Mouse (Mus musculus) megakaryocyte, embryonic 14.5 days (primary cell): ENCODE measurements at regions not wholly inside any gene's neighbourhood (a gene's known extent, or its start where the extent isn't known, plus 50 kb on each side); places are given as distances from the start of the nearest gene placed in this dataset.

Source experiments
- H3K27me3 ChIP-seq: replicated peaks from 2 replicates; pipeline ENCODE3; 2012; ENCODE audit warnings: inconsistent platforms
- H3K36me3 ChIP-seq: replicated peaks from 2 replicates; pipeline ENCODE3; 2012; ENCODE audit warnings: low read length, inconsistent platforms, mixed read lengths
- H3K4me1 ChIP-seq: 2 replicates; pipeline ENCODE4 v1.6.1; 2012; ENCODE audit warnings: inconsistent platforms
- H3K4me3 ChIP-seq: replicated peaks from 2 replicates; pipeline ENCODE3; 2012; ENCODE audit warnings: moderate library complexity, mild to moderate bottlenecking, inconsistent platforms
- H3K9me3 ChIP-seq: 2 replicates; pipeline ENCODE4 v1.6.1; 2012; ENCODE audit warnings: inconsistent platforms
- FLI1 ChIP-seq: IDR thresholded peaks from 2 replicates; pipeline ENCODE4 v1.6.1; 2012; ENCODE audit warnings: low read length, inconsistent platforms, mixed read lengths
- GATA1 ChIP-seq: IDR thresholded peaks from 3 replicates; pipeline ENCODE4 v1.6.1; 2012; ENCODE audit warnings: mixed read lengths, low read length, inconsistent platforms, borderline replicate concordance

DNA sequence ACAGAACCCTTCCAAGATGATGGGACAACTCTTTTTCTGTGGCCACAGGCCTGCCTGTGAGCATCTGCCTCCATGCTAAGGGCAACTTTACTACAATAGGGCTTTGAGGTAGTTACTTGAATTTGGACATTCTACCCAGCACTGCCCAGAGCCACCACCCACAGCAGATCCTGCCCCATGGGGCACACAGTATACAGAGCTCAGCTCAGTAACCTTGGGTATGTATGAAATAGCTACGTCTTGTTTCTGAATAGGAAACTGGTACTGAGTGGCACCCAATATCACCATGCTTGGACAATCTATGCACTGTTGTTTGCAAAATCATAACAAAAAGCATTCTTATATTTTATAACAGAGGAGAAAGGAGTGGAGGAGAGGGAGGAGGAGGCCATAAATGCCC lies 320.8 kb upstream of the Slc24a5 start:
- H3K4me3 ChIP-seq, result no peak overlapping the region
- peaks cover 6% of the 10 kb centered on the region for H3K36me3 ChIP-seq
- no peak for TF ChIP-seq GATA1
- no peak for TF ChIP-seq FLI1
- H3K9me3 ChIP-seq, result peaks cover 6% of the 10 kb centered on the region
- H3K4me1 ChIP-seq, result peaks cover 58% of the 10 kb centered on the region
- no peaks in the 10 kb centered on the region for H3K27me3 ChIP-seq

DNA sequence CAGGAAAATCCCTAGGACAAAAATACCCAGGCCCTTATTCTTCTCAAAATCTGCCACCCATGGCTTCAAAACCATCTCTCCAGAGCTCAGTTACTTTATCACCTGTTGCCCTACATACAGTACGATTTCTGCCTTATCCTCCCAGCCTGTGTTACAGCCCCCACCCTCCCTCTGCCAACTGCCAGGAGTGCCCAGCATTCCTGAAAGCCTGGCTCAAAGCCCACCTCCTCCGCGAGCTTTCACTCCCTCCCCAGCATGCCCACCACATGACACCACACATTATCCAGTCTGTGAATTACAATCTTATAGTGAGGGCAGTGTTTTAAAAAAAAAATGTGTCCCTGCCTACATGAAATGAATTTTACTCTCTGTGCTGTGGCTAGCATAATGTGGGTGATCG lies 320.3 kb upstream of the Slc24a5 start:
- TF ChIP-seq GATA1, result no peak
- no peak for TF ChIP-seq FLI1
- Histone ChIP-seq H3K4me3 (no peak overlapping the region), H3K9me3 (peaks cover 6% of the 10 kb centered on the region), H3K36me3 (peaks cover 6% of the 10 kb centered on the region), H3K27me3 (no peaks in the 10 kb centered on the region), H3K4me1 (peaks cover 53% of the 10 kb centered on the region)

DNA sequence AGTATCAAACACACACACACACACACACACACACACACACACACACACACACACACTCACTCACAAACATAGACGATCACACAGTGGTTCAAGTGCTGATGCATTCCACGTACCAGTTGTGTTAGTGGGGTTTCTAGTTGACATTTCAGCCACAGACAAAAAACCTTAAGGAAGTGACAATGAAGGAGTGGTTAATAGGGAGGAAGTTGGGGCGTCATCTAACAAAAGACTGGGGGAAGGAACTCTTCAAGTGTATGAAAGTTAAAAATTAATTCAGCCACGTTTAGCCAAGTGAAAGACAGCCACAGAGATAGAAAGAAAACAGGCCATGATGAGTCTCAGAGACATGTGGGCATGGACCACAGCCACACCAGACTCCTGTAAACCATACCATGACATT lies 316.1 kb upstream of the Slc24a5 start:
- TF ChIP-seq GATA1 (no peak), FLI1 (no peak)
- H3K27me3 ChIP-seq, result no peaks in the 10 kb centered on the region
- no peak overlapping the region for H3K4me3 ChIP-seq
- H3K9me3 ChIP-seq, result peaks cover 6% of the 10 kb centered on the region
- peaks cover 43% of the 10 kb centered on the region for H3K4me1 ChIP-seq
- H3K36me3 ChIP-seq, result peaks cover 6% of the 10 kb centered on the region

DNA sequence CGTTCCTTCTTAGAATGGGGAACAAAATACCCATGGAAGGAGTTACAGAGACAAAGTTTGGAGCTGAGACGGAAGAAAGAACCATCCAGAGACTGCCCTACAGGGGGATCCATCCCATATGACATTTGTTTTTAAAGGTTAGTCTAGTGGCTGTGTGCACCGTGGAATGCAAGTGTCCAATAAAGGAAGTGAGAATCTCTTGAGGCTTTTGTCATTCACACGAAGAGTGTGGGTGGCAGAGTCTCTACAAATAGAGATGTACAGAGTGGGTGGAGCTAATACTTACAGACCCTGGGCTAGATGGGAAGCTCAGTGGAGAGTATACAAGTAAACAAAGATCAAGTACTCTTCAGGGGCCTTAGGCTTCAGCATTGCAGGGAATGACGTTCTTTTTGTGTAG lies 314.2 kb upstream of the Slc24a5 start:
- TF ChIP-seq GATA1 (no peak), FLI1 (no peak)
- Histone ChIP-seq H3K4me1 (peaks cover 38% of the 10 kb centered on the region), H3K4me3 (no peak overlapping the region), H3K36me3 (peaks cover 6% of the 10 kb centered on the region), H3K9me3 (peaks cover 6% of the 10 kb centered on the region), H3K27me3 (no peaks in the 10 kb centered on the region)

DNA sequence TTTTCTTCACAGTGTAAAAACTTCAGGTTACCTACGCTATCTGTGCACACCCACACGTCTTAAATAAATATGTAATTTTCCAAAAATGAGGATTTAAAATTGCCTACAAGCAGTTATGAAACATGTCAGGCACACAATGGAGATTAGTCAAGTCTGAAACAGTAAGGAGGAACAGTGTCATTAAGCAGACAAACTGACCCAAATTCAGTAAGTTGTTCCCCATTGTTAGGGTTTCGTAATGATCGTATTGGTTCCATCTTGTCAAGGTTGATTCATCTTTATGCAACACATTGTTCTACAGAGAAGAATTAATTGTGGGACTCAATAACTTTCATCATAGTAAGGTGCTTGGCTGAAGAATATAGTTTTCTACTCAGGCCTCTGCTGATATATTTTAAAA lies 312.7 kb upstream of the Slc24a5 start:
- peaks cover 6% of the 10 kb centered on the region for H3K36me3 ChIP-seq
- peaks cover 28% of the 10 kb centered on the region for H3K4me1 ChIP-seq
- H3K9me3 ChIP-seq, result peaks cover 6% of the 10 kb centered on the region
- H3K4me3 ChIP-seq, result no peak overlapping the region
- TF ChIP-seq FLI1, result no peak
- TF ChIP-seq GATA1, result no peak
- H3K27me3 ChIP-seq, result no peaks in the 10 kb centered on the region

DNA sequence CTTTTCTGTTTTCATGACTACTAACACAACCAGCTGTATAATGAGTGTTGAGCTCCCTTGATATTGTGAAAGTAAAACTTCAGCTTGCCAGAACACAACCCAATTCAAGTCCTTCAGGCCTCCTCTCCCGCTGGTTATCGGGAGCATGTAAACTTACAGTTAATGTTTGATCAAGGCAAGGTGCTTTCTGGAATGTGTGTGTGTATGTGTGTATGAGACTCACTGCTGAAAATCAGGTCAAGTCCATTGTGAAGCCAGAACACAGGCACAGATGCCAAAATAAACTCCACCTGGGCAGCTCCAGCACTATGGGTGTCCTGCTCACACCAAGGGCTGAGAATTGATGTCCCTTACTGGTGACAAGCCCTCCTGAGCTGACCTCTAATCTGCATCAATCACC lies 308.9 kb upstream of the Slc24a5 start:
- Histone ChIP-seq H3K36me3 (peaks cover 16% of the 10 kb centered on the region), H3K27me3 (no peaks in the 10 kb centered on the region), H3K9me3 (peaks cover 20% of the 10 kb centered on the region), H3K4me3 (no peak overlapping the region), H3K4me1 (peaks cover 16% of the 10 kb centered on the region)
- TF ChIP-seq FLI1, result no peak
- no peak for TF ChIP-seq GATA1

DNA sequence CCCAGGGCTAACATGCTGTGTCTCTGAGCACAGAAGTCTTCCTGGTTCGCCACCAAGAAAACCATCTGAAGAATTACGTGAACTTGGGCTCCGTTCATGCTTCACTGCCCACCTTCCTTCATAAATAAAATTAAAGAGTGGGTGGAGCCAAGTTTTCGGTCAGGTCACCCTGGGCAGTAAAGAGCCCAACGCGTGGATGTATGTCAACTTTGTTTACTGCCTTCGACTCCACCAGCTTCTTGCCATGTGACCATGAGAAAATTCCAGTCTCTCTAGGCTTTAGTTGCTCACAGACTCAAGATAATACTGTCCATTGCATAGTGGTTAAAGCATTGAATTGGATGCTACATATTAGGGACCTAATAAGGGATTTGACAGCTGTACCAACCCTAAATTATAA lies 304.3 kb upstream of the Slc24a5 start:
- peaks cover 20% of the 10 kb centered on the region for H3K9me3 ChIP-seq
- H3K4me1 ChIP-seq, result peaks cover 13% of the 10 kb centered on the region
- TF ChIP-seq GATA1, result no peak
- TF ChIP-seq FLI1, result no peak
- no peak overlapping the region for H3K4me3 ChIP-seq
- peaks cover 16% of the 10 kb centered on the region for H3K36me3 ChIP-seq
- no peaks in the 10 kb centered on the region for H3K27me3 ChIP-seq

DNA sequence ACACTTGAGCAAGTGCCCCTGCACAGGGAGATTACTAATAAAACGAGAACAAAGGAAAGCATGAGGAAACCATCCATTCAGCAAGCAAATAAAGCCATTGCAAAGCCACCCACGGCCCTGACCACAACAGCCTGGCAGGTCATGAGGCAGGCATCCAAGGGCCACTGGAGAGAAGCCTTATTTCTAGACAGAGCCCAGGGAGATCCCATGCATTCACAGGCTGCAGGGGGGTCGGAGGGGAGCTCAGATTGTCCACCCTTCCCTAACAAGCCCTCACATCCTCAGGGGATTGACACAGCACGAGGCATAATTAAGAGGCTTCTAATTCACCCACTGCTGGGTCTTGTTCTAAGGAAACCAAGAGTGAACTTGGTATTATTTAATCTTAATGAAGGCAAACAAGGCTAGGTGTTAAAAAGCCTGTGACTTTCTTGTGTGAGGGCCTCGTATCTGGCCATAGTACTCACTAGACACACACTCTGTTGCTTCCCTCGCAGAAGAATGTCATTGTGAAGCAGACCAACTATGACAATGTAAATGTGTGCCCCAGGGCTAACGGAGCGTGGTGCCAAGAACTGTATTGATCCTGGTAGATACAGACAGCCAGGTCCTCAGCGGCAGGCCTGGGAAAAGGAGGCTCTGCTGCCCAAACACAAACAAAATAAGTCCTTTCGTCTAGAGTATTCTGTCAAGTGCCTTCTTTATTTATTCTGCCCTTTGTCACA lies 303.6 kb upstream of the Slc24a5 start:
- Histone ChIP-seq H3K27me3 (no peaks in the 10 kb centered on the region), H3K4me3 (no peak overlapping the region), H3K36me3 (peaks cover 16% of the 10 kb centered on the region), H3K9me3 (peaks cover 20% of the 10 kb centered on the region), H3K4me1 (peaks cover 20% of the 10 kb centered on the region)
- no peak for TF ChIP-seq GATA1
- no peak for TF ChIP-seq FLI1

DNA sequence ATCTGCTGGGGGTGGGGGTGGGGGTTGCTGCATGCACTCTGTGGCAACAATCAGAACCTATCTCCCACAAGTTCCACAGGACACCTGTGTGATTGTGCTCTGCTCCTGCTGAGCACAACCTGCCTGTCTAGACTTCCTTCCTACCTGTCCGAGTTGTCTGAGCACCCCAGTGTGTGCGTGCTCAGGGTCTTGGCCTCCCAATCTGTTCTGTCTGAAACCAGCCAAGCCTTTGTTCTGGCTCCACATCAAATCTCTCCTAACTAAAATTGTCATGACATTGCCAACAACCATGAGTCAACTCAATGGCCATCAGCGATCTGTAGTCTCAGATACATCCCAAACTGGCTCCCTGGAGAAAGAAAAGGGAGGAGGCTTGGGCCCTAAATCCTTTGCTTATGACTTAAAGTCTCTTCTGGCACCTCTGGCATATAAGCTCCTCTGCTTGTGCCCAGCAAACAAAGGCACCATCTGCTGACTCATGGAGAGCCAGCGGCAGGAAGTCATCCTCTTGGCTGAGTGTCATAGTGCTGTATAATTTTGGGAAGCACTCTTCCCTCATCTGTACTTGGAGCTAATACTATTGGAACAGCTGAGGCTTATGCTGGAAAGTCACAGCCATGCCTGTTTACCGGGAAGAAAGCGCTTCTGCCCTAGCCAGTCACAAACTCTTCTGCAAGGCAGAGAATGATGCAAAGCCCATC lies 298.5 kb upstream of the Slc24a5 start:
- Histone ChIP-seq H3K4me1 (peaks cover 40% of the 10 kb centered on the region), H3K36me3 (no peaks in the 10 kb centered on the region), H3K4me3 (no peak overlapping the region), H3K27me3 (no peaks in the 10 kb centered on the region), H3K9me3 (no peaks in the 10 kb centered on the region)
- no peak for TF ChIP-seq GATA1
- TF ChIP-seq FLI1, result no peak

DNA sequence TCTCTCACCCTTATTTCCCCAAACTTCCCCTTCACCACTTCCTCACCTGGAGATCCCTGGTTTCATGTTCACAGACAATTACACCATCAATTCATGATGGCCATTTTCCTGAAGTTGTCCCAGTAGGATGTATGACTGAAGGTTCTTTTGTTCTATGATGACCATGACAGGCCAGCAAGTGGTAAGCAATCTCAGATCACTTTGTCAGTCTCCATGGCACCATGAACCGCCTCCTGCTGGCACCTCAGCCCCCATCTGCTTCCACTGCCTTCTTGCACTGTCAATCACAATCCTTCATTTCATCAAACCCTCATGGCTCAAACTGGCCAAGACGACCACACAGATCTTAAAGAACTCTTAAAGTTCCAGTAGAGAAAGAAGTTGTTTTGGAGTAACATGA lies 297.9 kb upstream of the Slc24a5 start:
- Histone ChIP-seq H3K9me3 (no peaks in the 10 kb centered on the region), H3K4me3 (no peak overlapping the region), H3K36me3 (no peaks in the 10 kb centered on the region), H3K27me3 (no peaks in the 10 kb centered on the region), H3K4me1 (peaks cover 38% of the 10 kb centered on the region)
- TF ChIP-seq FLI1 (no peak), GATA1 (no peak)
